Mouse (Mus musculus) spleen, adult 12 weeks (tissue): ENCODE measurements around the gene Il18r1.

Experiments
- DNase-seq: peaks from one replicate; pipeline ENCODE4 v3.0.0; 2022; ENCODE audit warnings: low spot score

Gene Il18r1

GRCm38 (mm10) chr1:40494594-40494993 lies 29.2 kb downstream of the Il18r1 start:
- no peak for DNase-seq

GRCm38 (mm10) chr1:40499708-40500107 lies 34.4 kb downstream of the Il18r1 start:
- no peak for DNase-seq

GRCm38 (mm10) chr1:40501126-40501525 lies 35.8 kb downstream of the Il18r1 start:
- DNase-seq = no peak

- no peak for DNase-seq
Measured at GRCm38 (mm10) chr1:40501546-40502398, 36.4 kb downstream of the Il18r1 start.

GRCm38 (mm10) chr1:40504548-40504947 lies 39.2 kb downstream of the Il18r1 start:
- DNase-seq = no peak

GRCm38 (mm10) chr1:40514851-40515585 lies 49.7 kb downstream of the Il18r1 start, which contains the start of gene Il18rap:
Il18rap (plus strand) TSS chr1:40515362.
- no peak for DNase-seq

- no peak for DNase-seq
Measured at GRCm38 (mm10) chr1:40516364-40516763, 51.0 kb downstream of the Il18r1 start.

- no peak for DNase-seq
Measured at GRCm38 (mm10) chr1:40522918-40523317, 57.6 kb downstream of the Il18r1 start.

- DNase-seq = no peak
Measured at GRCm38 (mm10) chr1:40523971-40524722, 58.8 kb downstream of the Il18r1 start.

GRCm38 (mm10) chr1:40529287-40529686 lies 63.9 kb downstream of the Il18r1 start:
- no peak for DNase-seq

- no peak for DNase-seq
Measured at GRCm38 (mm10) chr1:40537577-40537976, 72.2 kb downstream of the Il18r1 start.

GRCm38 (mm10) chr1:40544650-40545049 lies 79.3 kb downstream of the Il18r1 start:
- DNase-seq = no peak

- no peak for DNase-seq
Measured at GRCm38 (mm10) chr1:40546645-40547044, 81.3 kb downstream of the Il18r1 start.

GRCm38 (mm10) chr1:40547064-40547572 lies 81.8 kb downstream of the Il18r1 start:
- DNase-seq = no peak

- DNase-seq = no peak
Measured at GRCm38 (mm10) chr1:40547762-40548161, 82.4 kb downstream of the Il18r1 start.
